Mouse (Mus musculus): ENCODE data around the gene Herc3. TPM values are rescaled to one million over a fixed set of nuclear protein-coding genes. Genes with fewer than 3 reads are reported as not detected.

The Herc3 gene
- total RNA-seq, 1 experiment from 2014 or later: 69.9 TPM

DNA sequence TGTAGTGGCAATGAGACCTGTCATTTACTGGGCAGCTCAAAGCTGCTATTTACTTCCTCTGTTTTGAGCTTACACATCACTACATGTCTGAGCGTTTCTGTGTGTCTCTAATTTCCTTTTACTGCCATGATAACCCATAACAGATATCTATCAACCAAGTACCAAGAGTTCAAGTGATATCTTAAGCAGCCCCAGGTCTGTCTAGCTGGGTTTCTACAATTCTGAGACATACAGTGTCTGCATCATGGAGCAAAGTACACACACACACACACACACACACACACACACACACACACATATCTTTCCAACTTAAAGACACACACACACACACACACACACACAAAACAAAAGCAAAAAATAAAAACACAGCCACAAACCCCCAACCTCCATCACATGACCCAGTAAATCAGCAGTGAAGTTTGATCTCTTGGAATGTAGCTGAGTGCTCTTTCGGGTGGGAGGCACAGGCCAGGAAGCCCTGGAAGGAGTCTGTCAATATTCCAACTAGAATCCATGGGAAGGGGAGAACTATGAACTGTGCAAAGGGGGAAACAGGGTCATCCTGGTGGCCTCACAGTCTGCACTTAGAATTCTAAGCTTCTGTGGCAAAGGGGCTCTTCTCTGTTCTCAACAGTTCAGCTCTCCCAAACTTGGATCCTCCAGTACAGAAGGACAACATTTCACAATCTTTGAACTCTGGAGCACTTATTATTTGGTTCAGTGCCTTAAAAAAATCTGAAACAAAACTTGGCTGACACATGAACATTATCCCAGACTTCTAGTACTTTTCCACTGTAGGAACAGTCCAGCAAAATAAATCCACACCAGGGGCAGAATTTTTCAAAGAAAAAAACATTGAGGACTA is 120.1 kb downstream of the Herc3 start:
- no peak for ATAC-seq (ENCODE audit: extremely low read depth, insufficient number of reproducible peaks, low FRiP score, poor library complexity, severe bottlenecking)

DNA sequence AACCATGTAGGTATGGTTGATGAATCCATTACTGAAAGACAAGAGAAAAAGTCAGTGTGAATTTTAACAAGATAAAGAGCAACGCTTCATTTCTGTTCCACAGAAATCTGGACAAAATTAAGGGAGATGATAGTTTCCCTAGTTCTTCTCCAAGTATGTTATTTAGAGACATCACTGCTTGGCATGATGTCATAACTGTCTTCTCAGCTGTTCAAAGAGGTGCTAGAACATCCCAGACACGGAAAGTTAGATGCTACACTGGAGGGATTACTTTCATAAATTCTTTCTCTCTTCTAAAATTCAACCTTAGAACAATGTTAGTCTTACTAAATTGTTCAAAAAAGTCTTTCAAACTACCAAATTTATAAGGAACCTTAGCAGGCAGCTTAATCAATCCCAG is 129.3 kb downstream of the Herc3 start:
- no peak for ATAC-seq (ENCODE audit: extremely low read depth, insufficient number of reproducible peaks, low FRiP score, poor library complexity, severe bottlenecking)

DNA sequence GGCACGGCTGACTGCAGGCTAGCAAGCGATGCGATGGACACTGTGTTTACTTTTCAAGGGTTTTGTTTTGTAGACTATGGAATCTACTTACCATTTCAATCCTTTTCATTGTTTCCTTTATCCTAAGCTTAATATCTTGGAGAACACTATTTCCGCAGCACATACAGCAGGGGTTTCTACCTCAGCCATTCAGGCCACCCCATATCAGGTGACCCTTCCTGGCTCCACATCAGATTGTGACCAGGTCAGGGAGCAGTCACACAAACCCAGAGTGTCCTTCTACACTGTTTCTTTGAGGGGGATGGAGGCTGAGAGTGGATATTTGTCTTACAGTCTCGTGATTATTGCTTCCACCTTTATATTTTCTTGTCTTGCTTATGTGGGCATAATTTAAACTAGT is 131.4 kb downstream of the Herc3 start:
- no peak for ATAC-seq (ENCODE audit: extremely low read depth, insufficient number of reproducible peaks, low FRiP score, poor library complexity, severe bottlenecking)

DNA sequence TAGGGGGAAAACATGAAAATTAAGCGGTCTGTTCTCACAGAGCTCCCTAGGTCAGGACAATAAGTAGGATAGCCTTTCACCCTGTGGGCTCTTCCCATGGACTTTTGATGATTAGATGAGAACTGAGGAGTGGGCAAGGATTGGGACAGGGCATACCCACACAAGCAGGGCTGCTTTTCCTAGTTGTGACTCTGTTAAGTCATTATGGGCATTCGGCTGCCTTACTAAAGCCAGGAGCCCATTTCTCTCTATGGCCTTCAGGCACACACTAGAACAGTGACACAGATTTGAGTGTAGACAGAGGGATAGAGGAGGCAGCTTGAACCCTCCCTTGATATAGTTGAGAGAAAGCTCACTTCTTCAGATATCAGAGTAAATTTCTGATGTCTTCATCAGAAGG is 132.8 kb downstream of the Herc3 start:
- no peak for ATAC-seq (ENCODE audit: extremely low read depth, insufficient number of reproducible peaks, low FRiP score, poor library complexity, severe bottlenecking)

DNA sequence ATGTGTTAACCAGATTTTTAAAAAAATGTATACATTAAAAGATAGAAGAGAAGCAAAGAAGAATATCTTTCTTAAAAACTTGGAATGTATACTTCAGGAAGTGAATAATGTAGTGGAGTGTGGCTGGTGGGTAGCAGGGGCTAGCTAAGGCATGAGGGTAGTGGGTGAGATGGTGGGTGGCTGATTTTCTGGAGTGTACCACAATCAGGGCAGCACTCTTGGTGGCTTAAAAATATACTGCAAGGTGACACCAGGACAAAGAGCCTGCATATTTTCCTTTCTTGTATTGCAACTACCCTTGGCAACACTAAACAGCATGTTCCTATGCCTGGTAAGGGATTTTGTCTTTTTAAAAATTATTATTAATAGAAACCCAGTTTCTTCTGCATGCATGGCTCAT is 133.3 kb downstream of the Herc3 start:
- ATAC-seq (ENCODE audit: extremely low read depth, insufficient number of reproducible peaks, low FRiP score, poor library complexity, severe bottlenecking): no peak

DNA sequence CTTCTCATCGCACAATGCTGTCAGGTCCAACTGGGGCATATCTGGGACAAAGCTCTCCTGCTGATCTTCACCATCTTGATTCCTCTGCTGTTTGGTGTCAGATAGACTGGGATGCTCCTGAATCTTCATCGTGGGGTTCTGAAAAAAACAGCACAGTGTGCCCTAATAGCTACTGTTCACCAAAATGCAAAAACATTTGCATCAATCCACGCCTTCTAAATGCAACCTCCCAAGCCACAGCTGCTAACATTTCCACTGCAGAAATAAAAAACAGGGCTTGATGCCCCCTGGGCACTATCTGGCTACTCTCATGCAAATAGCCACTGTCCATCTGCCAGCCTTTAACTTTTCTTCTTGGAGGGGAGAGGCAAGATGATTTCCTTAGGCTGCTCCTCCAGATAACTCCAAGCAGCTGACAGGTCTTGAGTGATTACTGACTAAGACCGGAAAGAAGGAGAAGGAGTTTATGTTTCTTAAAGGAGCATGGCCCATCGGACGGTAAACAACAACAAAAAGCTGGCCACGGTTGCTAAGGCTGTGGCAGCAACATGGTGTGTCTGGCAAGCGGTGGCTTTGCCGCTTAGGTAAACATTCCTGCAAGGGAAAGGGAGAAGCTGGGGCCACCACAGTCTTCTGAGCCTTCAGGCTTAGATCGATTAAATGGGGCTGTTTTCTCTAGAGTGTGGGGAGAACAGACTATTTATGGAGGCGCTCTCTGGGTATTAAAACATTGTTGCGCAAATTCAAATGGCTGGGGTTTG is 134.0 kb downstream of the Herc3 start:
- ATAC-seq (ENCODE audit: extremely low read depth, insufficient number of reproducible peaks, low FRiP score, poor library complexity, severe bottlenecking): no peak

DNA sequence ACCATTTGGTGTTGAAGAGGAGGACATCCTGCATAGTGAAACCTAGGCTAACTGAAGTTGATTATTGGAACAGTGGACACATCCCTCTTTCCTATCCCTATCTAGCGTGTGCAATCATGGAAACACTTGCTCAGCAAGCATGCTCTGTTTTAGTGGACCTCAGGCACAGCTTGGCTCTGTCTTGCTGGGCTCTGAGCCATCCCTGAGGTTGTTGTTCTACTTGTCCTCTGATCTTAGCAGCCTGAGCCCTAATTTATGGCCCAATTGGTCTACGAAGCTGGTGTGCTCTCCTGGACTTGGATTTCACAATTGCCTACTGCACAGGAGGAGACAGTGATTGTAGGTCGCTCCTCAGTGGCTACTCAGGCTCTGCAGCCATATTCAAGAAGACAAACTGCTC is 137.0 kb downstream of the Herc3 start:
- no peak for ATAC-seq (ENCODE audit: extremely low read depth, insufficient number of reproducible peaks, low FRiP score, poor library complexity, severe bottlenecking)

Other genes with a start within 250 kb of the Herc3 start
- 2.1 and 3.1 TPM in 2 replicates for gene Abcg2, start 246.9 kb upstream of the Herc3 start, total RNA-seq (2017)
- gene Nap1l5, start 75.6 kb downstream of the Herc3 start, total RNA-seq (2017): not detected in 2 replicates
- 0.37 TPM in 1 of 2 replicates, not detected in the other for gene Fam13a, start 193.1 kb downstream of the Herc3 start, total RNA-seq (2017)